Mouse (Mus musculus) ovary, adult 2 months (tissue): ENCODE measurements around the gene Fbxl16. TPM values are rescaled to one million over a fixed set of nuclear protein-coding genes. Genes with fewer than 3 reads are reported as not detected.

ENCODE experiments used
- polyA plus RNA-seq: library from polyadenylated mRNA; depleted of rRNA; stranded (reverse); fragments of >200 nt; gene quantifications from 2 replicates; pipeline ENCODE4 v1.2.3, GENCODE M21; 2012; rRNA removed

Gene Fbxl16
- 5.4 and 6.6 TPM in 2 replicates for polyA plus RNA-seq

DNA sequence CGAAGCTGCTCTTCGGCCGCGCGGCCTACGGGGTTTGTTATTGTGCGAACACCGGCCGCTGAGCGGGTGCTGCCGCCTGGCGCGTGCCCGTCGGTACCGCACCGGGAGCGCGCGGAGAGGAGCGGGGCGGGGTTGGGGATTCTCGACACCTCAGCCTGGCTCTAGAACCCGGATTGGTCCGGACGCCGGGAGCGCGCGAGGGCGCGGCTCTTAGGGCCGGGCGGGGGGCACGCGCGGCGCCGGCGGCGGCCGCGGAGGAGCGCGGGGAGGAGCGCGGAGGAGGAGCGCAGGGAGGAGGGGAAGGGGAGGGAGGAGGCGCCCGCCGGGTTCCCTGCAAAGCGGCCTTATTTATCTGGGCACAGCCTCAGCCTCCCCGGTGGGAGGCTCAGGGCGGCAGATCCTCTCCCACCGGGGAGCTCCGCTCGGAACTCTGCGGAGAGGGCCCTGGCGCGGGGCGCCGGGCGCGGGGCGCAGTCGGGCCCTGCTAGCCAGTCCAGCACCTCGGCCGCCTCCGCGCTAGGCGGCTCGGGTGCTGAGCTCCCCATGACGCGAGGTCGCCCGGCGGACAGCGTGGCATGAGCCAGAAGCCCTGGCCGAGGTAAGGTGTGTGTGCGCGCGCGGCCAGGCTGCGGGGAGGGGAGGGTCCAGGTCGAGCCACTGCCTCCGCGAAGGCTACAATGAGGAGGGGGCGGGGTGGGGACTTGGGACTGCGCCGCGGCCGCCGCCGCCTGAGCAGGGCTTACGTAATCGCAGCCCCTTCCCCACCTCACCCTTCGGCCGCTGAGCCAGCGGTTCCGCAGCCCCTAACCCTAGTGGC lies at the start of gene Fbxl16:
Gene Fbxl16, plus strand, starts transcription at position 297 of the 817 bp plus-strand sequence.

DNA sequence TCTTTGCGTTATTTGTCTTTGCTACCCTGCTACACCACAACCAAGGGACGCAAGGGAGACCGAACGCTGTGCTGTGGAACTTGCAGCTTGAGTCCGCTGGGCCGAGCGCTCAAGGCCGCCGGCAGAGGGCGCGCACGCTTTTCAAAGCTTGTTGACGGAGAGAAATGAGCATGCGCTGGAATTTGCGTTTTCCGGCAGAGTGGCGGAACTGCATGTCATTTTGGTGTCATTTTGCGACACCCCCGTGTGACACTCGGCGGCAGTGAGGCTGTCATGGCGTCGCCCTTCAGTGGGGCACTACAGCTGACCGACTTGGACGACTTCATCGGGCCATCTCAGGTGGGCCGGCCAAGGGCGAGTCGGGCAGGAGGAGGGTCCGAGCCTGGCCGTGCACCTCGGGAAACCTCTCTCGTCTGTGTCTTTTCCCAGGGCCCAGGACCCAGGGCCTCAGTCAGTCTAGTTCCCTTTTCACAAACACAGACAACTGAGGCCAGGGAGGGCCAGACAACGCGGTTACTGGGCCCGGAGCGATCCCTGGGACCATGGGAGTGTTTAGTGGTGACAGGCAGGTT lies 35.2 kb upstream of the Fbxl16 start, which contains the start of gene Narfl:
Gene Narfl, plus strand, starts transcription at position 228 of the 572 bp plus-strand sequence.

DNA sequence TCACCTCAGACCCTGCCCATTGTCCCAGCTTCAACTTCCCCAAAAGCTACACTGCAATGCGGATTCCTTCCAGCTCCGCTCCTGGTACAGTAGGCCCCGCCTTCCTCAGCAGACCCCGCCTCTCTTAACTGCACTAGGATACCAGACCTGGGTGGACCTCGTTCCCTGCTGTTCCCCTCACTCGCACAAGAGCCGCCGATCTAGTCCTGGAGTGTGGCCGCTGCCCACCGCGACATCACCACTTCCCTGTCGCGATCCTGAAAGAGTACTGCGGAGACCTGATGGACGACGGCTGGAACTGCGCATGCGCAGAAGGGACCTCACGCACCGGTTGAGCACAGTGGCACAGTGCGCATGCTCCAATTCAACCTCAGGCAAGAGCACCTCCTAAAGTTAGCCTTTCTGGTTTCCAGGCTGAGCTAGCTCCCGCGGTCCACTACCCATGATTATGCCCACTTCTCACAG lies 23.6 kb upstream of the Fbxl16 start, which contains the start of gene Haghl:
Gene Haghl, minus strand, starts transcription at position 393 of the 465 bp plus-strand sequence.

DNA sequence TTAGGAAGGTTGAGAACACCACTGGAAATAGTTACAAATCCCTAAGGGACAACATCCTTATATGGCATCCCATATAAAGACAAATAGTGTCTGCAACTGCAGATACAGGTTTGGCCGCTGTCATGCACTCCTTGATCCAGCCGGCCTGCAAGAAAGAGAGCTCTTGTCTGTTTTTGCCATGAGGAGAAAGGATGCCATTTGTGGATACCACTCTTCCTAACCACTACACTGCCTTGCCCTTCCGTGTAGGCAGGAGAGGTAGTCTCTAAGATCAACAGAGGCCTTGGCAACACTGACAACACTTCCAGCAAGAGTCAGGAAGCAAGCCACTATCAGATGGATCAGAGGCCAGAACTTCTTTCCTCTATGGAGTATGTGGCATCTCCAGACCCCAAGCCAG lies 22.6 kb upstream of the Fbxl16 start, which contains the start of gene Ccdc78:
Gene Ccdc78, plus strand, starts transcription at position 301 of the 400 bp plus-strand sequence.

DNA sequence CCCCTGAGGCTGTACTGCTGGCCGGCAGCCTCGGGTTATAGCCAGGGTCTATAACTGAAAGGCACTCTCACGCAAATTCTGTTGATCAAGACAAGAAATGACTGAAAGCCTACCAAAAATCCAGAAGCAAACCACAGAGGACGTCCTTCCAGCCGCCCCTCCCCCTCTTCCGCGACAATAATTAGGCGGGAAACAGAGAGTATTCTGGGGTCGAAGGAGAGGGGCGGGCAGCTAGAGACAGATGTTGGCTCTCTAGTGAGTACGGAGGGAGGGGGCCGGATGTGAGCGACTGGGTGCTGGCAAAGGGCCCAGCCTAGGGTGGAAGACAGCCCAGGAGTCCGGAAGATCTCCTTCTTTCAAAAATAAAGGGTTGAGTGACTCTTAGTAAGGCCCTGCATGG lies 16.3 kb upstream of the Fbxl16 start, which contains the start of gene Fam173a:
Gene Fam173a, minus strand, starts transcription at position 287 of the 400 bp plus-strand sequence.

DNA sequence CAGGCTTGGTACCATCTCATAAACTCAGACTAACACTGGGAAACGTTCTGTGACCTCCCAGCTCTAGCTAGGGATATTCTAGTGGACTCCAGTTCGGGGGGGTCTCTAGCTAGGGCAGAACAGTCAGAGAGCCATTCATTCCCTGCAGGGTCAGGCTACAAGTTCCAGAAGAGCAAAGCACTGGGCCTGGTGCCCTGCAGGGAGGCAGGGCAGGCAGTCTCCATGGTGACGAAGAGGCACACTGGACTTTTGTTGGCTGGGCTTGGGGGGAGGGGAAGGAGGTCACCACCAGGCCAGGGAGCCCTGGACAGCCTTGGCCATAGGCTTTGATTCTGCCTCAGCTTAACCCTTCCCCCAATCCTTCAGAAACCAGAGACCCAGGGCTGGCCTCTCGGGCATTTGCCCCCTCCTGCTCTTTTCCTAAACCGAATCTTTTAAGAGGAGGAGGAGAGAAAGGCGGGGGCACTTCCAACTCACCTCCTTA lies 13.2 kb upstream of the Fbxl16 start, which contains the start of gene AC134908.4:
Gene AC134908.4, minus strand, starts transcription at position 51 of the 484 bp plus-strand sequence.

DNA sequence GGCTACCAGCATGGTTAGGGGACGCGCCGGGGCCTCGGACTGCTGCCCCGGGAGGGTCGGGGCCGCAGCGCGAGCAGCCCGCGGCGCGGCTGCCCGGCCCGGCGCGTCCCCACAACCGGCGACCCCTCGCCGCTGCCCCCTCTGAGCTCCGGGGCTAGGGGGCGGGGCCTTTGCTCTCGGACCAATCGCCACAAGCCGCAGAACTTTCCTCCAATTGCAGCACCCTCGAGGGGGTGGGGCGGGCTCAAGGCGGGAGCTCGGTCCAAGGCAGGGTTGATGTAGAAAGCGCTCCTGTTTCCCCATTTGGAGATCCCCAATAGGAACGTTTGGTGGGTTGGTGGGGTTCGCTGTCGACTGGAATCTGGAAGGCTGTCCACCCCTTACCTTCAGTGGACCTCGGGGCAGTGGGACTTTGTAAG lies 11.9 kb upstream of the Fbxl16 start, which contains the start of gene Metrn:
Gene Metrn, minus strand, starts transcription at position 186 of the 419 bp plus-strand sequence.

DNA sequence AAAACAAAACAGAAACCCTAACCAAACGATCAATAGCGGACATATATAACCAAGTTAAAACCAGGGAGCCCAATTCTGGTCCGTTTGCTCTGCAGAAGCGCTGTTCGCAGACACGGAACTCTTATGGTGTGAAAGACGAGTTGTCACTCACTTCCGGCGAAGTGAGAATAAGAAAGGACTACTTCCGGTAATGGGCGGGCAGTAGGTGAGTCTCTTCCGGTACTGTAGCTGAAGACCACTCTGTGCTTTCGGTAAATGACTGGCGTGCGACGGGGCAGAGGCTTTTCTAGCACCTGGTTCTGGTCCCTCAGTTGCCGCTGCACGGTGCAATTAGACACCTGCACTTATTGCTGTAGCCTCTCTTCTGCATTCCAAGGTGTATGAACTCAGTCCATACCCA lies 14.6 kb downstream of the Fbxl16 start, which contains the start of gene Wdr24:
Gene Wdr24, plus strand, starts transcription at position 176 of the 400 bp plus-strand sequence.

DNA sequence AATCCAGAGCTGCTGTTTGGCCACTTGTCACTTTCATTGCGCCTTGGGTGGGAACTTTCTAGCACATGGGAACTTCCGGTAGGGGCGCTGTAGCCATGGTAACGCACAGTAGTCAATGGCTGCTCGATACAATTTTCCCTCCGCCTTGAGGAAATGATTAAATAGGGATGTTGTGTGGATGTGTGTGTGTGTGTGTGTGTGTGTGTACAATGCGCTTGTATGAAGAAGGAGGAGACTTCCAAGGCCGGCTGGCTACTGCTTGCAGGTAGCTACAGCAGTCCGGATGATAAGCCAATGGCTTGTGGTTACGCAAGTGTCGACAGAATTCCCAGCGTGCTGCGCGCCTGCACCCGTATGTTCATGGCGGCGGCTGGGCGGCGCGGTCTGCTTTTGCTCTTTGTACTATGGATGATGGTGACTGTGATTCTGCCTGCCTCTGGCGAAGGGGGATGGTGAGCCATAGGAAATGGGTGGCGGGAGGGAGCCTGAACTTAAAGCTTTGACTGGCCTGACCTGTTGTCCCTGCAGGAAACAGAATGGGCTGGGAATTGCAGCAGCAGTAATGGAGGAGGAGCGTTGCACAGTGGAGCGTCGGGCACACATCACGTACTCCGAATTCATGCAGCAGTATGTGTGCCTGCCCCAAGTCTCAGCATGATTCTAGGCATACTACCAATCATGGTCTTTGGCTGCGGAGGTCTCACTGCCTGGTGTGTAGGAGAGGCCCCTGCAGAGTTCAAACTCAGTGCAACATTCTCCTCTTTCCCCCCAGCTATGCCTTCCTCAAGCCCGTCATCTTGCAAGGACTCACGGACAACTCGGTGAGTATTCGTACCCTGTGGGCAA lies 20.1 kb downstream of the Fbxl16 start, which contains the start of gene Jmjd8:
Gene Jmjd8, plus strand, starts transcription at position 156 of the 846 bp plus-strand sequence.

DNA sequence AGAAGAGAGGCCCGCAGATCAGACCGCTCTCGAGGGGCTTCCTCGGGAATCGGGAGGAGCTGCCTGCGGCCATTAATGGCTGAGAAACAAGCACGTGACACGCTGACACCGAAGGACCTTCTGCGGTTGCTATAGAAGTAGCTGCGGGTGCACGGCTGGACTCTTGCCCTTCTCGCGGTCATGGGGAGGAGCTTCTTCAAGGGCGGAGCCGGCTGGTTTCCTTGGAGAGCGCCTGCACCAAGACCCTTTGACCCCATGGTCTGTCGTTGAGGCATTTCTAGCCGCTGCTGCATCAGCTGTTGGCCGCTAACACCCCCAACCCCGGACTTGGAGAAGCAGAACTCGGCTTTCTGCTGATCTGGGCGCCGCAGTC lies 24.4 kb downstream of the Fbxl16 start, which contains the start of gene Stub1:
Gene Stub1, minus strand, starts transcription at position 114 of the 373 bp plus-strand sequence.

DNA sequence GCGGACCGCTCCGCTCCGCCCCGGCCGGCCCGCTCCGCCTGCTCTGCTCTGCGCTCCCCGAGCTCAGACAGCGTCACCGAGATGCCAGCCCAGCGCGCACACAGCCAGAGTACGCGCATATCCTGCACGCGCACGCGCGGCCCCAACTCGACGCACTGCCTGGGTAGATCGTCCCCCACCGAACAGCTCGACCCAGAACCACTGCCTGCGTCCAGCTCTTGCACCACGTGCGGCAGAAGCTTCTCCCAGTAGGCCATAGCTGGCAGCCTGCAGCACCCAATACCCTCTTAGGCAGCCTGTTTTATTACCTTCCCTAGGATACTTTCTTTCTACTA lies 28.2 kb downstream of the Fbxl16 start, which contains the start of gene Rhbdl1:
Gene Rhbdl1, minus strand, starts transcription at position 220 of the 335 bp plus-strand sequence.

DNA sequence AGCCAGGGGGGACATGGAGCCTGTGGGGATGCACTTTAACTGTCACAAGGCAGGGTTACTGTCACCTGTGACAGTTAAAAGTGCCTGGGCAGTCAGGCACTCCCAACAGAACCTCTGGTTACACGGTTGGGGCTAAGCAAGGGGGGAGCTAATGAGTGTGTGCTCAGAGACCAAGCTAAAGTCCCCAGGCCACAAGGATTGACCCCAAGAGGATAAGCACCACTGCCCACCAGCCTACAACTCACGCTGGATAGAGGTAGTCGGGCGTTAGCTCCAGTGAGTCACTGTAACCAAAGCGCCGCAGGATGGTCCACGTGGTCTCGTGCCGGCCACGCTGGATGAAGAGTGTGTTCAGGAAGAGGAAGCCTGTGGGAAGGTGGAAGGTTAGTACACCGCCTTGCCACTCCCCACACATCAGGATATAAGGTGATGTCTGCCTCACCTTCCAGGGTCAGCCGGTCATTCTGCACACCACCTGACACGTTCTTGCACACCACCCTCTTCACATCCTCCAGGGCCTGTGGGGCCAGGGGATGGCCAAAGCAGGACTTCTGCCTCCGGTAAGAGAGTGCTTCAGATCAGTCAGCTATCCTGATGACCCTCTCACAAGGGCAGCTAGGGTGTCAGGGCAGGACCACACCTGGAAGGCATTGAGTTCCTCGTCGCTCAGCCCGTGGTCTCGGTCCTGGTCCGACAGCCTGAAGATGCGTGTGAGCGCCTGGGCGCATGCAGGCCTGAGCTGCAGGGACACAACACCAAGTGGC lies 32.4 kb downstream of the Fbxl16 start, which contains the start of gene Gm20683:
Gene Gm20683, minus strand, starts transcription at position 647 of the 764 bp plus-strand sequence.

DNA sequence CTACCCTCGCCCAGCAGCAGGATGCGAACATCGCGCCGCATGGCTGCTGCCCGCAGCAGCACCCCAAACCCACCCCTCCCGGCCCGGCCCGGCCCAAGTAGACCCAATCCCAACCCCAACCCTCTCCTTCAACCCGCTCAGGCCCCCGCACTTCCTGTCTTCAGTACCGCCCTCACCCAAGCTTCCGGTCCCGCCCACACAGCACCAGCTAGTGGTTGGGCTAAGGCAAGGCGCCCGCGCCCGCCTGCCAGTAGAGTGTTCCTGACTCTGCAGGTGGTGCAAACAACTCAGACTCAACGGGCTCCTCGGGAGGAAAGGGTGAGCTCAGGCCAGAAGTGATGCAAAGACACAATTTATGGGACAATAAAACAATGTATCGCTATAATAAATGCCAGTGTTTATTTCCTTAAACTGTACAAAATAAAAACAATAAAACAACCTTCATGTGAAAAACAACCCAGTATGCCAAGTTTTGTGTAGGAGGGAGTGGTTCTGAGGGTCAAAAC lies 35.6 kb downstream of the Fbxl16 start, which contains the start of gene Rhot2:
Gene Rhot2, minus strand, starts transcription at position 456 of the 506 bp plus-strand sequence.

DNA sequence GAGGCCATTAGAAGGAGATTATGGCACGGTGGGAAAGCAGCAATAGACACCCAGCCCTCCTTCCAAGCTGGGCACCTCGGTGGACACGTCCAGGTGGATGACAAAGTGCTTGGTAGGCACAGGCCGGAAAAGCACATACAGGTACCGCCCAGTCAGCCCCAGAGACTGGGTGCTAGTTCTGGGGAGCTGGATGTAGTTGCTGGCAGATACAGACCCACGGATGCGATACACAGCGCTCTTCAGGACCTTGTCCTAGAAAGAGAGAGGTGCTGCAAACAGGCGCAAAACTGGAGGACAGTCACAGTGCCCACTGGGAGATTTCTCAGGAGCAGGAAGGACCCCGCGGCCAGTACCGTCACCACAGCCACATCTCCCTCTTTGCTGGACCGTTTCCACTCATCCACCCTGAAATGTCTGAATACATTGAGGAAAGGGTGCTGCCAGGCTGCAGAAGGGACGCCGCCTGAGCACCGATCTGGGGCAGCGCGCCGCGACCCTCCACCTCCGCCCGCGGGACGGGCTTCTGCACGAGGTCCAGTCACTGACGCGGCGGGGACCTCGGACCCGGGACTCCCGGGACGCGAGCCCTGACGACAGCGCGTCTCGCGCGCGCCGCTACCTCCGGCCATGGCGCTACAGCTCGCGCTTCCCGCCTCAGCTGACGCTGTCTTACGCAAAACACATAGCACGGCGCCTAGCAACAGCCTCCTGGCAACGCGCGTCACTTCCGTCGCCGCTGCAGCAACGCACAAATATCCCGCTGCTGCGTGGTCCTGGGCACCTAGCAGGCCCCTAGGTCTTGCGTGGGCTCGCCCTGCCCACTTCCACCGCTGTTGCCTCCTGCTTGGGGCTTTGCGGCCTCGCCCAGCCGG lies 52.2 kb downstream of the Fbxl16 start, which contains the start of gene Wdr90:
Gene Wdr90, minus strand, starts transcription at position 670 of the 872 bp plus-strand sequence.

DNA sequence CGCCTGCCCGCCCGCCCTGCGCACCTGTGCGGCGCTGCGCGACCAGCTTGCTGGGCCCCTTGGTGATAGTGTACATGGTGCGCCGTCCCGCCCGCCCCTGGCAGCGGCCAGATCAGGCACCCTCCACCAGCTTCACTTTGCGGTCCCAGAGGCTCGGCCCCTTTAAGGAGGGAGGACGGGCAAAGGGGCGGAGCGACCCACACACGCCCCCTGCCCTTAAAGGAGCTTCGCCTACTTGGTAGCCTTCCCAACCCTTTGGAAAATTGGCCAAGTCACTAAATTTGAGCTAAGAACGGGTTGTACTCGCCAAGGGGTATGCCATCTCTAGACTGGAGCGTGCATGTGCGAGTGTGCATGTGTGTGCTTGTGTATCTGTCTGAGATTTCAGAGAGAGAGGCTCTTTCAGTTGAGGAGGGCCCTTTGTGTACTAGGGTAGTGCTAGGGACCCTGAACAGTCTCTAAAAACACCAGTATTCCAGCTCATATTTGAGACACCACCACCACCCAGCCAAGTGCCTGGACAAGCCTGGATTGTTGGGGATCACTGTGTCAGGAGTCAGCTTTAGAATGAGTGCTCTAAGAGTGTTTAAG lies 59.8 kb downstream of the Fbxl16 start, which contains the start of gene Mcrip2:
Gene Mcrip2, minus strand, starts transcription at position 164 of the 591 bp plus-strand sequence.

